Mouse (Mus musculus): ENCODE measurements around the gene Ebf1.

Gene Ebf1

DNA sequence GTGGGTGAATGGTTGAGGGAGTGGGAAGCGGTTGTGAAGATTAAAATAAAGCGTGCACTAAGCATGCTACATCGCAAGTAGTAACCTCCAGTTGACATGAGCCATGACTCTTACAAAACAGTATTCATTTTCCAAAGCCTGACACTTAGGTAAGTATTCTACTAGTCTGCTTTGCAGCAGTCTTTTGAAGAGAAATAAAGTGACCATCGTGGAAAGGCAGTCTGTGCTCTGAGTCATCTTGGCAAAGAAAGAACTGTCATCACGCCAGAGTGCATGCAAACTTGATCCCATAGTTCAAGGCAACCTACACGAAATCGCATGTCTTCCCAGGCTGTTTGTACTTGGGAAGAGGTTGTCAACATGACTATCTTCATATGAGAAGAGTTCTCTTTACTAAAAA, 237.4 kb downstream of the Ebf1 start:
- DNase-seq: no peak

DNA sequence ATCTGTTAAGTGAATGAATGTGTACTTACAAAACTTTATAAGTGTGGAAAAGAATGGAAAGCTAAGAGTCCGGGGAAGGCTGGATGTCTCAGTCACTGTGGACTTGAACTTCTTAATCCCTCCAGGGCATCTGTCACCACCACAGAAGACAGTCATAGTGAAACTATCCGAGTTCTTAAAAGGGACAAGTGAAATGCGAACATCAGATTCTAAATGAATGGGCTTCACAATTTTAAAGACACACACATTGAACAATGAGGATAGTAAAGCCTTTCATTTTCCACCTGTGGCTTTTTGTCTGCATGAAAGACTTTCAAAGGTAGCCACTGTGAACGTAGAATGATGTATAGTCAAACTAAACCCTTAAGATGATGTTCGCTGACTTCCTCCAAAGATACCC, 244.0 kb downstream of the Ebf1 start:
- no peak for DNase-seq

DNA sequence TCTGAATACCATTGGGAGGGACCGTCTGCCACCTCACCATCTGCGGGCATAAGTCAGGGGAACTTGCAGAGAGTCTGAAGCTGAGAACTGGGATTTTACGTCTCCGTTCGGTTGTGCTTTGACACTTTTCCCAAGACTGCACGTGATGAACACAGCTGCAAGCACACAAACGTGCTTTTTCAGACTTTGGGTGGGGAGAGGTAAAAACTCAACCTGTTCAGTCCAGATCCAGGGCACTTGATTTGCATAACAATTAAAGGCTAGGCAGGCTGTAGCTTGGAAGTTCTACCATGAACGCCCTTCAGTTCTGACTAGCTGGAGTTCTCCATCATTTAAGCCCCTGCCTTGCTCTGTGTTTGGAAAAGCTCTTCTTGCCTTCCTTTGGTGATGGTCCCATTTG, 246.8 kb downstream of the Ebf1 start:
- DNase-seq: no peak

DNA sequence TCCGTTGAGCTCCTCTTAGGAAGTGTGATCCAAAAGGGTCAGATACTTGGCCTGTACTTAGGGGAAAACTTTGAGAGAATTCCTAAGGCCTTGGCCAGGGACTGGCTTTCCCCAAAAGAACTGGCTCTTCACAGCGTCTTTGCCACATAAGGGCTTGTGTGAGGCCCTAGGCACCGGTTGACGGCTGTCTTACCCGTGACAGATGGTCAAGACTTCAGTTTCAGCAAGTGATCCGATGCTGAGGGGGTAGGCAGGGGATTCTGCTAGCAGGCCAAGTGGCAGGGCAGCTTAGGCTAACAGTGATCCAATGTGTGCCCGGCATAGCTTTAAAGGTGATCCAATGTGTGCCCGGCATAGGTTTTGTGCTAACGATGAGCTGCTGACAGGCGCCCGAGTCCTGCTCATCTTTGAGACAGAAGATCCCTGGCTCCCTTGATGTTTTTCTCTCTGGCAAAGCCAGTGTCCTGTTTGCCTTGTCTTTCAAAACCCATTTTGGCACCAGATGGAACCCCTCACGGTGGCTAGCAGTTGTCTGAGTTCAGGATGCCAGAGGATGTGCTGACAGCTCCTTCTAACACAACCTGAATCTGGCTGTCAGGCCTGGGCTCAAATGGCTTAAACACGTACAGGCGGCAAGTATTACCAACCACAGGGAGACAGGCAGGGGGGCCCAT, 249.5 kb downstream of the Ebf1 start:
- no peak for DNase-seq

GRCm38 (mm10) chr11:44867433-44867832, 250.3 kb downstream of the Ebf1 start:
- no peak for DNase-seq

DNA sequence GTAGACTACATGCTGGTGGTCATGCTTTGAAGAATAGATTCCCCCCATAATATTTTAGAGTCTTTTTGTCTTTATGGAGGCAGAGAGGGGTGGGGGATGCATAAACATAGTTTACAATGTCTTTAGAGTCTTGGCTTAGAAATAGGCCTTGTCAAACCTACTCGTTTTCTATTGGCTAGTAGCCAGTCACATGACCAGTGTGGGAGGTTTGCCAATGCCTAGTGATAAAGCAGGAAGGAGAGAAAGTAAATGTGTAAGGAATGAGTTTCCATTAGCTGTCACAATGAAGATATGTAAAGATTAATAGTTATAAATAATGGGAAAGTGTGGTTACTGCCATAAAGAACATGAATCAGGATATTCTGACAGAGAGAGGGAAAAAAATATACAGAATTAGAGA, 256.8 kb downstream of the Ebf1 start:
- DNase-seq: no peak

DNA sequence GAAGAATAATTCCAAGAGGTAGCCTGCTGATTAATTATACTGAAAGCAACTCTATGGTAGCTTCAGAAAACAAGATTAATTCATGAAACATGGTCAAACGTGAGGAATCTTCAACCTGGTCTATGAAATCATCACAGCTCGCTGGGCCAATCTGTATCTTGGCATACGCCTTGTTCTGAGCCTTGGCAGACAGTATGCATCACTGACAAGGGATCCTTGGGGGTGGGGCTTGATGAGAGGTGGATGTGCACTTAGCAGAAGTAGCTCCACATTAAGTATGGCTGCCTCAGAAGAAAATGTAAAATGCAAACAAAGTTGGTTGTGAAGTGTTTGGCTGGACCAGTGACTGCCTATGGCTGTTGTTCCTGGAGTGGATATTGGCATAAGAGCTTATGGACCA, 258.1 kb downstream of the Ebf1 start:
- DNase-seq: no peak

GRCm38 (mm10) chr11:44881056-44881683, 264.1 kb downstream of the Ebf1 start:
- DNase-seq: no peak

DNA sequence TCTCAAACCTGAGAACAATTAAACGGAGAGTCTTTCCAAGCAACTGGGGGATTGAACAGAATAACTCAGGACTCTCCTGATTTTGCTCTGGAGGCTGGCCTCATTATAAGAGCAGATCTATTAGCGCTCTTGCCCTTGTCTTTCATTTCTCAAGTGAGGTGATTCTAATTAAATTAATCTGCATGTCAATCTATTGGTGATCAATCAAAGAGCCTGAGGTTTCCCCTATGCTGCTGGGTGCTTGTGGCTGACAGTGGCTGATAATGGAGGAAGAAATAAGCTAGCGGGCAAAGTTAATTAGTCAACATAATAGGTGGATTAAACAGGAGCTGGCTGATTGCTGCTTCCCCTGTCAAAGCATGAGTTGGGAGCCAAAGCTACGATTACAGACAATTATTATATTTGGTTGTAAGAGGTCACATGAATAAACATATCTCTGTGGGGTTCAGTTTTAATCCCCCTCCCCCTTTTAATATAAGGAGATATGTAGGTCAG, 265.4 kb downstream of the Ebf1 start:
- DNase-seq: no peak

- no peak for DNase-seq
These were observed 267.2 kb downstream of the Ebf1 start for GRCm38 (mm10) chr11:44884337-44884736.

- DNase-seq: no peak
These were observed 269.8 kb downstream of the Ebf1 start for GRCm38 (mm10) chr11:44886897-44887296.

- DNase-seq: no peak
These were observed 270.6 kb downstream of the Ebf1 start for GRCm38 (mm10) chr11:44887691-44888090.

GRCm38 (mm10) chr11:44888390-44888789, 271.3 kb downstream of the Ebf1 start:
- no peak for DNase-seq

DNA sequence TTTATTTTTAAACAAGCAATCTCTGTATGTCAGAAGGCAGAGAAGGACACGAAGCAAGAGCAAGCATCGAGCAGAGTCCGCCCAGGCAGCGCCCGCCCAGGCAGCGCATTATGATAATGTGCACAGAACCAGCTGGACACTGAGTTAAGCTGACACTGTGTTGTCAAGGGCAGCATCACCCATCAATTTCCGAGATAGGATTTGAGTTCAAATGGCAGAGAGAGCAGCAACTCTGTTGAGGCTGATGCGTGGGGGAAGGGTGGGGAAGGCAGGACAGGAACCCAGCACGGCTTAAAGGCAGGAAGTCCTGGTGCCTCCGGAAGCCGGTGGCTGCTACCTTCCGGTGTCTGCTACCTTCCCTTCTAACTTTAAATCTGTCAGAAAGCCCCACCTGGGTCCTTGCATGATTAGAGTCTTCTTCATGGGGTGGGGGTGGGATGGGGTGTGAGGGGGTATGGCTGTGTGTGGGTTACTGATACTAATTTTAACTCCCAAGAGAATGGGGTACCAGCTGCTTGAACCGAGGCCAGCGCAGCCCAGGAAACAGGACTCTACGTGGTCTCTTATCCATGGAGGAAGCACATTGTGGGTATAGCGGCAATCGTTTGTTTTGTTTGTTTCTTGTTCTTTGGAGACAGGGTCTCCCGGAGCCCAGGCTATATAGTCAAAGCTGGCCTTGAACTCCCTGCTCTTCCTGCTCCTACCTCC, 275.9 kb downstream of the Ebf1 start:
- peak; percentile 57 for DNase-seq

DNA sequence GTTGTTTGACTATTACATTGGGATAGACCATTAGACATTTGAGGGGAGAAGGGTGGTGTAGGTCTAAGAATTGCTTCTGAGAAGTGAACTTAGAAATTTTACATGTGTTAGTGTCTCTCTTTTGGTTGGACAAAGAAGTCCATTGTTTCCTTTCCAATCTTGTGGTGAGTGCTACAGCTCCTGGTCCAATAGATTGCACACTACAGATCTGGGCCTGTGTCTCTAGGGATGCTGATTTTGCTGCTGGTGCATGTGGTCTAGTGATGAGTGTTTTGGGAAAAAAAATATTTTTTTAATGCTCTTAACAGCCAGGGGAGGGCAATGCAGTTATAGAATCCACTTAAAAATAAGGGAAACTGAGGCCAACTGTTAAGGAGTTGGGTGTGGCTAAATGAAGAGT, 276.9 kb downstream of the Ebf1 start:
- no peak for DNase-seq

- DNase-seq: no peak
These were observed 277.7 kb downstream of the Ebf1 start for GRCm38 (mm10) chr11:44894798-44895197.

DNA sequence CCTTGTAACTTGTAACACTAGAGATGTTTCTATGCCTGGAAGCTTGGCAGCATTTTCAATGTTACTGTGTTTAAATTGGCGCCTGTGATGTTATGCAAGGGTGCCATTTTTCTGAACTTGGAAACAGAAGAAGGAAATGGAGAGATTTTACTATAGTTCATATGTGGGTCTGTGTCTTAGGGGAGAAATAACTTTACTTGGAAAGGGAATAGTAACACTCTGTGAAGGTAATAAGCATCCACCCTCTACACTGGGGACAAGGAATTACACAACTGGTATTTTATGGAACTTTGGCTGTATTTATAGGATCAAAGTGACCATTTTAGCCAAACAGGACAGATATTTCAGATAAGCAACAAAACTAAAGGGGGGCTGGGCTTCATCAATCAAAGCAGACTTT, 278.8 kb downstream of the Ebf1 start:
- no peak for DNase-seq

DNA sequence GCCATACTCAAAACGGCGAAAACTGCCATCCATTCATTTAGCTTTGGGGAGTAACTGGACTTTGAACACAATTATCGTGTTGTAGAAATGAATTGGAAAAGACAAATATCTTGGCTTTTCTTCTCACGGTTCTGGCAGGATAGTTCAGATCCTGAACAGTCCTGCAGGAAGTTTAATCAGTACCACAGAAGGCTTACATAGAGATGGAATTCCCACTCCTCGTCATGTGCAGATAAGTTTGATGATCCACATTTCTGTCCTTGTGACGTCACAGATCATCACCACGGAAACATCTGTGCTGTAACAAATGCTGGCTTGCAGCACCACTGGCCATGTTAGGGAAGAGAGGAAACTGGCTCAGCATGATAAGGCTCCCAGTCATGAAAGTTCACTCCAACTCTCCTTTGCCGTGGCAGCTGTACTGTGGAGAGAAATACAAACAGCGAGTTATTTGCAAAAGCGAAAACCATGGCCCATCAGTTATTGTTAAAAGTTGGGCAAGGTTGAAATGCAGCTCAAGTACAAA, 280.1 kb downstream of the Ebf1 start:
- peak; percentile 21 for DNase-seq

- no peak for DNase-seq
These were observed 282.4 kb downstream of the Ebf1 start for GRCm38 (mm10) chr11:44899554-44899953.

DNA sequence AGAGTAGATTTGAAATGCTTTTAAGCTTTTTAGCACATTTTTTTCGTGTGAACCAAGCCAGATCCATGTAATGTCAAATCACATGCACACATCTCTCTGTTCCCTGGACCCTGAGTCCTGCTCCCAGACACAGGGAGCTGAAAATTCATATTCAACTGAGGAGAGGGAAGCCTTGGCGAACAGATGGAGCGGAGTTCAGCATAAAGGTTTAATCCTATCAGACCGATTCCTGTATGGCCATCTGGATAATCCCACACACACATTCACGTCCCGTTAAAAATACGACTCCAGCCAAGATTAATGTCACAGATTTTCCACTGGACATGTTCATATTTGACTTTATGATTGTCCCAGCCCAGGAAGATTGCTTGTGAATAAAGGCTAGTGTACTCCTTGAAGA, 282.8 kb downstream of the Ebf1 start:
- no peak for DNase-seq

- DNase-seq: no peak
These were observed 283.4 kb downstream of the Ebf1 start for GRCm38 (mm10) chr11:44900496-44900895.

DNA sequence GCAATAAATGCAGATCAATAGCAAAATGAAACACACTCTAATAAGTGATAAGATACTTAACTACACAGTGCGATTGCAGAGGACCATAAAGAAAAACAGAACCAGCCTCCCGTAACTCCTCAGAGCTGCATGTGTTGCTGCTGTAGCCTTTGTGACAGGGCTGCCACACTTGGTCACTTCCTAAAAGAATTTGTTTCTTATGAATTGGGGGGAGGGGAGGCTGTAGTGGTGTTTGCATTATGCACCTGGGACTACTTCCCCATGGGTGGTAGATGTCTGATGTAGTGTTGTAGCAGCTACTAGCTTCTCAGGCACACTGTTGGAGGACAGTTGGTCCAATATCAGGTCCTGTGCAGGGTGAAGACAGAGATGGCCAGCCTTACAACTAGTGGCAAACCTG, 284.6 kb downstream of the Ebf1 start:
- DNase-seq: no peak

GRCm38 (mm10) chr11:44902165-44902564, 285.0 kb downstream of the Ebf1 start:
- DNase-seq: no peak

GRCm38 (mm10) chr11:44904121-44904520, 287.0 kb downstream of the Ebf1 start:
- no peak for DNase-seq
